Mouse (Mus musculus) limb, embryonic 10.5 days (tissue): Measurements from ENCODE around the gene Brinp2. TPM values are rescaled to one million over a fixed set of nuclear protein-coding genes. Genes with fewer than 3 reads are reported as not detected.

Source experiments
- polyA plus RNA-seq: library from polyadenylated mRNA; unstranded; fragments of >200 nt; fragmentation: Nextera tagmentation; extraction: Ambion mirVana; gene quantifications from 2 replicates; pipeline ENCODE4 v1.2.1, GENCODE M21; 2016

Gene Brinp2
- polyA plus RNA-seq, 1 experiment from 2014 or later = 0.04 TPM

Other genes starting within 250 kb of the Brinp2 start
- 1.4 and 2.8 TPM in 2 replicates for gene Astn1, start 5.9 kb upstream of the Brinp2 start, polyA plus RNA-seq